ENCODE assay signal across 27 mouse cellular contexts in the genomic region with DNA sequence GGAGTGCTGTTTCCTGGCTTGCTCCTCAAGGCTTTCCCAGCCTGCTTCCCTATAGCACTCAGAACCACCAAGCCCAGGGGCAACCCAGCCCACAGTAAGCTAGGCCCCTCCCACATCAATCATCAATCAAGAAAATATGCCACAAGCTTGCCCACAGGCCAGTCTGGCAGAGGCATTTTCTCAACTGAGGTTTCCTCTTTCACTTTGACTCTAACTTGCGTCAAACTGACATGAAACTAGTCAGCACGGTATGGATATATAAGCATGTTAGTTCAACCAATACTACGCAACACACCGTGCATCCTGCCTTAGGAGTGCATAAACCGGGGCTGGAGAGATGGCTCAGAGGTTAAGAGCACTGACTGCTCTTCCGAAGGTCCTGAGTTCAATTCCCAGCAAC. TPM values are rescaled to one million over a fixed set of nuclear protein-coding genes. Genes with fewer than 3 reads are reported as not detected.
DNase-seq lines count a peak whose midpoint lies in the region; ATAC-seq and TF ChIP-seq lines count a peak whose summit lies in the region.
"Had no signal": no experiment of that assay in that cellular context is flagged by ENCODE, and none has a peak within 500 bp of the region (broad histone marks: within the 10 kb centered on the region; RNA-seq: fewer than 3 reads in every experiment).

No protein-coding gene starts in this region.

- no peak for DNase-seq in forebrain, postnatal 0 days
- DNase-seq in CH12.LX (ENCODE audit: extremely low read depth), result peak; percentile 78
- peak; percentile 81 for DNase-seq in splenic B cell, adult 2 months (ENCODE audit: low read depth, low spot score)
- DNase-seq in midbrain, embryonic 14.5 days, result no peak
- DNase-seq in right cerebral cortex, adult 18-20 months, result no peak
- DNase-seq: adrenal gland, postnatal 10 days; cerebellum, adult 11-12 months; cerebellum, postnatal 36 days; gastrocnemius, postnatal 10 days; heart, postnatal 10 days; kidney, adult 18-20 months; kidney, postnatal 25 days; lung, adult 18-20 months; lung, postnatal 4 days had no signal

- WGBS in forebrain, postnatal 0 days, result 89% methylated on average over 6 of the region's 6 CpGs
- WGBS in forebrain, embryonic 12.5 days, result 93% methylated on average over 6 of the region's 6 CpGs
- WGBS in midbrain, embryonic 14.5 days, result 95% methylated on average over 6 of the region's 6 CpGs
- 84% methylated on average over 6 of the region's 6 CpGs for WGBS in intestine, embryonic 15.5 days

- TF ChIP-seq CTCF in forebrain, postnatal 0 days (IDR thresholded peaks at IDR 0.05; ENCODE audit: low read depth), result no peak
- TF ChIP-seq CTCF in CH12.LX (conservative IDR thresholded peaks at IDR 0.05 in 1 of 2, IDR thresholded peaks at IDR 0.05 in 1 of 2; ENCODE audit: low read depth in 2 of 2, low read length in 2 of 2), result no peak

- no peak overlapping the region for H3K4me2 ChIP-seq in forebrain, postnatal 0 days (ENCODE audit: low read depth)
- no peak overlapping the region for H3K4me2 ChIP-seq in forebrain, embryonic 12.5 days
- H3K4me2 ChIP-seq in CH12.LX (ENCODE audit: insufficient read depth, low read depth, poor library complexity, severe bottlenecking), result peak overlapping the region; percentile 62
- no peak overlapping the region for H3K4me2 ChIP-seq in midbrain, embryonic 14.5 days (ENCODE audit: low read length)
- no peak overlapping the region for H3K4me2 ChIP-seq in intestine, embryonic 15.5 days (replicated peaks)
- H3K4me2 ChIP-seq: hindbrain, embryonic 13.5 days; limb, embryonic 15.5 days; midbrain, embryonic 13.5 days had no signal

- no peaks in the 10 kb centered on the region for H3K9me3 ChIP-seq in forebrain, postnatal 0 days (ENCODE audit: low read length)
- no peaks in the 10 kb centered on the region for H3K9me3 ChIP-seq in forebrain, embryonic 12.5 days
- no peaks in the 10 kb centered on the region for H3K9me3 ChIP-seq in CH12.LX (replicated peaks; ENCODE audit: low read length)
- no peaks in the 10 kb centered on the region for H3K9me3 ChIP-seq in midbrain, embryonic 14.5 days (ENCODE audit: control insufficient read depth, low read length)
- no peaks in the 10 kb centered on the region for H3K9me3 ChIP-seq in intestine, embryonic 15.5 days
- H3K9me3 ChIP-seq: hindbrain, embryonic 13.5 days; limb, embryonic 15.5 days; midbrain, embryonic 13.5 days had no signal

- TF ChIP-seq POLR2A in CH12.LX (IDR thresholded peaks at IDR 0.05; ENCODE audit: low read depth, low read length), result no peak

- H3K4me1 ChIP-seq in forebrain, postnatal 0 days (ENCODE audit: insufficient read depth), result no peaks in the 10 kb centered on the region
- H3K4me1 ChIP-seq in forebrain, embryonic 12.5 days, result no peaks in the 10 kb centered on the region
- H3K4me1 ChIP-seq in CH12.LX (ENCODE audit: control insufficient read depth in 1 of 2, insufficient read depth in 2 of 2), result peaks cover 8 to 17% of the 10 kb centered on the region in 2 experiments
- H3K4me1 ChIP-seq in midbrain, embryonic 14.5 days (ENCODE audit: control insufficient read depth, insufficient read depth, low read length), result no peaks in the 10 kb centered on the region
- H3K4me1 ChIP-seq in intestine, embryonic 15.5 days (replicated peaks), result no peaks in the 10 kb centered on the region
- H3K4me1 ChIP-seq: hindbrain, embryonic 13.5 days; limb, embryonic 15.5 days; midbrain, embryonic 13.5 days had no signal

- in situ Hi-C loops in CH12.LX (cut with MboI; ENCODE audit: low pct_ligation_motif_present, low pct_unique_long_range_greater_than_20kb, low sequenced_read_pairs), result loop anchor here (10.0 kb wide), 1 partner anchor 527 kb away; no protein-coding TSS in a partner anchor

- no peaks in the 10 kb centered on the region for H3K79me2 ChIP-seq in CH12.LX (replicated peaks; ENCODE audit: control insufficient read depth, extremely low read depth, insufficient read depth, poor library complexity, severe bottlenecking)

- H3K9ac ChIP-seq in forebrain, postnatal 0 days, result no peak overlapping the region
- H3K9ac ChIP-seq in forebrain, embryonic 12.5 days, result no peak overlapping the region
- H3K9ac ChIP-seq in CH12.LX (ENCODE audit: insufficient read depth, low read depth), result no peak overlapping the region
- no peak overlapping the region for H3K9ac ChIP-seq in midbrain, embryonic 14.5 days (replicated peaks; ENCODE audit: low read length)
- no peak overlapping the region for H3K9ac ChIP-seq in intestine, embryonic 15.5 days
- H3K9ac ChIP-seq: hindbrain, embryonic 13.5 days; limb, embryonic 15.5 days; midbrain, embryonic 13.5 days had no signal

- ATAC-seq in forebrain, postnatal 0 days, result 0 out of 2 replicates have a peak, but pooled peaks have one; percentile 24
- ATAC-seq in forebrain, embryonic 12.5 days (ENCODE audit: low FRiP score), result no peak
- ATAC-seq in inflammation-experienced regulatory T-cells, adult 6 months, result peak; percentile 88
- ATAC-seq in midbrain, embryonic 14.5 days (ENCODE audit: low FRiP score, low TSS enrichment), result no peak
- no peak for ATAC-seq in intestine, embryonic 15.5 days
- ATAC-seq: midbrain, embryonic 13.5 days had no signal

- no peak overlapping the region for H3K27ac ChIP-seq in forebrain, postnatal 0 days (ENCODE audit: low read depth, low read length)
- no peak overlapping the region for H3K27ac ChIP-seq in forebrain, embryonic 12.5 days
- H3K27ac ChIP-seq in CH12.LX (ENCODE audit: insufficient read depth, low read depth), result no peak overlapping the region
- no peak overlapping the region for H3K27ac ChIP-seq in midbrain, embryonic 14.5 days (replicated peaks; ENCODE audit: low read depth, low read length)
- H3K27ac ChIP-seq in intestine, embryonic 15.5 days, result no peak overlapping the region
- H3K27ac ChIP-seq: hindbrain, embryonic 13.5 days; limb, embryonic 15.5 days; midbrain, embryonic 13.5 days; stomach, postnatal 0 days had no signal

- no peaks in the 10 kb centered on the region for H3K27me3 ChIP-seq in forebrain, postnatal 0 days (ENCODE audit: insufficient read depth, low read length)
- no peaks in the 10 kb centered on the region for H3K27me3 ChIP-seq in forebrain, embryonic 12.5 days
- H3K27me3 ChIP-seq in CH12.LX (replicated peaks), result no peaks in the 10 kb centered on the region
- H3K27me3 ChIP-seq in splenic B cell, adult 2 months (ENCODE audit: control insufficient read depth, insufficient read depth, low read length, poor library complexity, severe bottlenecking), result no peaks in the 10 kb centered on the region
- H3K27me3 ChIP-seq in midbrain, embryonic 14.5 days (ENCODE audit: control insufficient read depth, insufficient read depth, low read length), result no peaks in the 10 kb centered on the region
- no peaks in the 10 kb centered on the region for H3K27me3 ChIP-seq in intestine, embryonic 15.5 days (replicated peaks)
- H3K27me3 ChIP-seq: hindbrain, embryonic 13.5 days; limb, embryonic 15.5 days; midbrain, embryonic 13.5 days had no signal

- H3K36me3 ChIP-seq in forebrain, postnatal 0 days (ENCODE audit: insufficient read depth), result no peaks in the 10 kb centered on the region
- no peaks in the 10 kb centered on the region for H3K36me3 ChIP-seq in forebrain, embryonic 12.5 days (replicated peaks)
- H3K36me3 ChIP-seq in CH12.LX (replicated peaks in 1 of 2; ENCODE audit: control insufficient read depth in 1 of 2, insufficient read depth in 1 of 2, low read length in 1 of 2), result no peaks in the 10 kb centered on the region
- H3K36me3 ChIP-seq in splenic B cell, adult 2 months (ENCODE audit: control insufficient read depth, insufficient read depth, low read length, poor library complexity, severe bottlenecking), result no peaks in the 10 kb centered on the region; the same call in 1 of the 2 replicates
- no peaks in the 10 kb centered on the region for H3K36me3 ChIP-seq in midbrain, embryonic 14.5 days (ENCODE audit: control insufficient read depth, insufficient read depth, low read length)
- no peaks in the 10 kb centered on the region for H3K36me3 ChIP-seq in intestine, embryonic 15.5 days
- H3K36me3 ChIP-seq: limb, embryonic 15.5 days; midbrain, embryonic 13.5 days had no signal

- H3K4me3 ChIP-seq in forebrain, postnatal 0 days (ENCODE audit: low read depth, low read length), result no peak overlapping the region
- H3K4me3 ChIP-seq in forebrain, embryonic 12.5 days (replicated peaks), result no peak overlapping the region
- H3K4me3 ChIP-seq in CH12.LX (replicated peaks in 1 of 3; ENCODE audit: low read depth in 2 of 3, low read length in 2 of 3, poor library complexity in 1 of 3), result peak overlapping the region in 1 of 3 experiments; percentile 5
- H3K4me3 ChIP-seq in midbrain, embryonic 14.5 days (replicated peaks; ENCODE audit: low read depth, low read length), result no peak overlapping the region
- H3K4me3 ChIP-seq in intestine, embryonic 15.5 days (replicated peaks), result no peak overlapping the region
- H3K4me3 ChIP-seq: erythroblast, embryonic 14.5 days; hindbrain, embryonic 13.5 days; limb, embryonic 15.5 days; midbrain, embryonic 13.5 days had no signal

- TF ChIP-seq EP300 in CH12.LX (IDR thresholded peaks at IDR 0.05; ENCODE audit: low read length), result peak; percentile 74

- dilution Hi-C loops in CH12.LX (cut with MboI; ENCODE audit: extremely low pct_ligation_motif_present, extremely low pct_unique_long_range_greater_than_20kb, low sequenced_read_pairs), result no loop called here

- no peak for TF ChIP-seq RAD21 in CH12.LX (IDR thresholded peaks at IDR 0.05; ENCODE audit: low read depth, low read length)

RNA-seq across cellular contexts. Expression of a gene that starts 14.3 kb away (rescaled TPM):
- 0.14 TPM in 1 of 2 replicates, not detected in the other for total RNA-seq in forebrain, postnatal 0 days (2014; rRNA removed)
- not detected in 2 replicates for polyA plus RNA-seq in forebrain, postnatal 0 days (2015; fragmentation: Nextera tagmentation; extraction: Ambion mirVana)
- not detected in 2 replicates for polyA plus RNA-seq in forebrain, embryonic 12.5 days (2016; fragmentation: Nextera tagmentation; extraction: Ambion mirVana)
- total RNA-seq in CH12.LX (2012; rRNA removed) (not detected in 2 replicates), CH12.LX (2014; rRNA removed) (not detected in 2 replicates)
- polyA plus RNA-seq in CH12.LX (2012; ENCODE audit: insufficient read length, low read depth), result 0.13 TPM in 1 of 2 replicates, not detected in the other
- polyA plus RNA-seq in inflammation-experienced regulatory T-cells, adult 6 months (2017; shearing (Covaris generic)), result not detected
- 0.14 TPM in 1 of 2 replicates, not detected in the other for polyA plus RNA-seq in midbrain, embryonic 14.5 days (2014; fragmentation: Nextera tagmentation; extraction: Ambion mirVana)
- polyA plus RNA-seq in intestine, embryonic 15.5 days (2015; fragmentation: Nextera tagmentation; extraction: Ambion mirVana), result not detected in 2 replicates
- total RNA-seq: gastrocnemius, postnatal 10 days; heart, postnatal 10 days; layer of hippocampus, postnatal 10 days; left cerebral cortex, postnatal 25 days; MEL had no signal
- polyA plus RNA-seq: brain, embryonic 14.5 days; embryonic facial prominence, embryonic 11.5 days; erythroblast, embryonic 14.5 days; limb, embryonic 15.5 days; midbrain, embryonic 13.5 days; stomach, postnatal 0 days had no signal

RNA-seq across cellular contexts. Expression of a gene that starts 27.0 kb away (rescaled TPM):
- total RNA-seq in forebrain, postnatal 0 days (2014; rRNA removed), result 22.9 and 25.1 TPM in 2 replicates
- polyA plus RNA-seq in forebrain, postnatal 0 days (2015; fragmentation: Nextera tagmentation; extraction: Ambion mirVana), result 25.4 and 30.4 TPM in 2 replicates
- polyA plus RNA-seq in forebrain, embryonic 12.5 days (2016; fragmentation: Nextera tagmentation; extraction: Ambion mirVana), result 73.3 and 76.3 TPM in 2 replicates
- 26.3 and 34.1 TPM in 2 replicates for total RNA-seq in CH12.LX (2012; rRNA removed)
- total RNA-seq in CH12.LX (2014; rRNA removed), result 43.4 and 58.6 TPM in 2 replicates
- 27.2 and 30.6 TPM in 2 replicates for polyA plus RNA-seq in CH12.LX (2012; ENCODE audit: insufficient read length, low read depth)
- polyA plus RNA-seq in inflammation-experienced regulatory T-cells, adult 6 months (2017; shearing (Covaris generic)), result 10 to 100 TPM; 37.4 to 47.1 (median 46.6) TPM
- polyA plus RNA-seq in midbrain, embryonic 14.5 days (2014; fragmentation: Nextera tagmentation; extraction: Ambion mirVana), result 41.3 and 44.9 TPM in 2 replicates
- polyA plus RNA-seq in intestine, embryonic 15.5 days (2015; fragmentation: Nextera tagmentation; extraction: Ambion mirVana), result 45.9 and 47.8 TPM in 2 replicates

Comparison
In these comparisons a context has a peak if more than half of its experiments do, and no peak if none do; other contexts are left out.
1. ATAC-seq: peak in forebrain, postnatal 0 days (single experiment) and inflammation-experienced regulatory T-cells, adult 6 months (single experiment); none in forebrain, embryonic 12.5 days (single experiment), midbrain, embryonic 14.5 days (single experiment) and intestine, embryonic 15.5 days (single experiment).
2. DNase-seq: peak in CH12.LX (single experiment) and splenic B cell, adult 2 months (single experiment); none in forebrain, postnatal 0 days (single experiment), midbrain, embryonic 14.5 days (single experiment) and right cerebral cortex, adult 18-20 months (single experiment).